Mouse (Mus musculus) spleen, embryonic (tissue): ENCODE measurements around the gene Lrp6.

ENCODE experiments used
- CTCF ChIA-PET: fragments of 350-600 bp; sonication (Branson Sonifier 250); formaldehyde crosslinking; loops from one replicate; lab custom pipeline; 2022; lab: Charles Lee

Lrp6 gene

GRCm38 (mm10) chr6:134535169-134535568 lies 31.6 kb downstream of the Lrp6 start:
- CTCF ChIA-PET, result no interaction called here

DNA sequence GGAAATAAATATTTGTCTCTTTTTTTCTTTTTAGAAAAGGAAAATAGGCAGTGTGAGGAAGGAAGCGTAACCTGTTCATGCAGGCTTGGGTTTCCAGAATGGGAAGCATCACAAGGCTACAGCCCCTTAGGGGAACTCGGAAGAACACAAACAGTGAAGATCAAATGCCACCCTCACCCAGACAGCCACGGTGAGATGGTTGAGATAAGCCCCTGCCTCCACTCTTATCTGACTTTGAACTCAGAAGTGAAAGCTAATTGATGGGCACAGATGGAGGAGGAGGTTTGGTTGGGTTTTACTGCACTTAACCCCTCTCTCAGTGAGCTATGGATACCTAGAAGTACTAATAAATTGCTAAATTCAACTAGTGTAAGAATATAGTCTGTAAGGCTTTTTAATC lies 33.7 kb downstream of the Lrp6 start:
- CTCF ChIA-PET, result no interaction called here

- CTCF ChIA-PET, result no interaction called here
These were observed 34.8 kb downstream of the Lrp6 start for GRCm38 (mm10) chr6:134531950-134532349.

- CTCF ChIA-PET, result no interaction called here
These were observed 37.4 kb downstream of the Lrp6 start for GRCm38 (mm10) chr6:134529340-134529739.

GRCm38 (mm10) chr6:134528396-134528795 lies 38.4 kb downstream of the Lrp6 start:
- CTCF ChIA-PET, result interaction anchor here (0.7 kb wide), 1 partner anchor 484 kb away, joined by 4 read pairs; no protein-coding TSS in a partner anchor

GRCm38 (mm10) chr6:134527596-134528128 lies 39.1 kb downstream of the Lrp6 start:
- CTCF ChIA-PET, result no interaction called here

- CTCF ChIA-PET, result no interaction called here
These were observed 39.8 kb downstream of the Lrp6 start for GRCm38 (mm10) chr6:134526821-134527595.

- CTCF ChIA-PET, result no interaction called here
These were observed 40.5 kb downstream of the Lrp6 start for GRCm38 (mm10) chr6:134526275-134526674.

DNA sequence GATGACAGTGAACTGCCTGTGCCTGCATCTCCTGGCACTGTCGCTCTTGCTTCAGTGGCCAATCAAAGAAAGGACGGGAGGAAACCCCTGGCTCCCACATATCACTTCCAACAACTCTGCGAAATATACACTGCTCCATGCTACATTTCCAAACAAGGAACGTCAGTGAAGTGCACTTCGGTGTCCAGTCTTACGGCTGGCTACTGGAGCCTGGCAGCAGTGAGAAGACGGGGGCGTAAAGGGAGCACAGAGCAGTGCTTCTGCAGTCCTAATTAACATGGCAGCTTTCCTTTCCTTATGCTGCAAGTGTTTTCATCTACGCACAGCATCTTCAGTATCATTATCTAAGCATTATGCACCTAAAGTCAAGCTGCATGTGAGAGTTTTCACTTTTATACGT lies 45.4 kb downstream of the Lrp6 start:
- CTCF ChIA-PET, result interaction anchor here (0.5 kb wide), 1 partner anchor 520 kb away, joined by 3 read pairs; no protein-coding TSS in a partner anchor

DNA sequence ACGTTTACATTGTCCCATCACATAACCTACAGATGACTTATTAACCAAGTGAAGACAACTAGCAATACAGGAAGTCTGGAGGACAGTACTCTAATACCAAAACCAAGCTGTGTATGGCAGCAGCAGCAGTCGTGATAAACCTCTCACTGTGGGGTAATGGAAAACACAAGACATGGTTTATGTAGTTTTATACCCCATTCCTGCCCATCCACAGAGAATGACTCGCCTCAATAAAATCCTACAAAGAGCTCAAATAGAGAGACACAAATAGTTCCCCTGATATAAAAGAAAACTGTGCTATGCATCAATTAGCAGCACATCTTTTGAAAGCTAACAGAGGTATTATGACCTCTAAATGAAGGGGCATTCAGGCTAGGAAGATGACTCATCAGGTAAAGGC lies 45.9 kb downstream of the Lrp6 start:
- CTCF ChIA-PET, result interaction anchor here (0.5 kb wide), 1 partner anchor 520 kb away, joined by 3 read pairs; no protein-coding TSS in a partner anchor

GRCm38 (mm10) chr6:134518450-134518849 lies 48.3 kb downstream of the Lrp6 start:
- CTCF ChIA-PET, result no interaction called here

GRCm38 (mm10) chr6:134517141-134517540 lies 49.6 kb downstream of the Lrp6 start:
- CTCF ChIA-PET, result interaction anchor here (0.5 kb wide), 1 partner anchor 230 kb away, joined by 3 read pairs; no protein-coding TSS in a partner anchor

DNA sequence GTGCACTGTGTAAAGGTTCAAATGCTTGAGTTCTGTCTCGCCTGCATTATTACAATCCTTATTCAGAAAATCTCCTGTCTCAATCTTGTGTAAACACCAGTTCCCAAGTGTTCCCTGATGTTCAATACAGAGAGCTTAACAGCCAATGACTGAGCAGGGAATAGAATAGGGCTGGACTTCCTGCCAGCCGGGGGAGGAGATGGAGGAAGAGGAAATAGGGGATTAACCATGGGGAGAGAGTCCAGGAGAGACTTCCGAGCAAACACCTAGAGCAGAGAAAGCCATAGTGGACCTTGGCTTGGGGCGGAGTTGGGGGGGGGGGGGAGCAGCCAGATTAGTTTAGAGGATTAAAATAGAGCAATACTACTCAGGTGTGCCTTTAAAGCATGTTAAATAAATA lies 51.3 kb downstream of the Lrp6 start:
- CTCF ChIA-PET, result no interaction called here

- CTCF ChIA-PET, result no interaction called here
These were observed 52.8 kb downstream of the Lrp6 start for GRCm38 (mm10) chr6:134513896-134514510.

GRCm38 (mm10) chr6:134513011-134513410 lies 53.8 kb downstream of the Lrp6 start:
- CTCF ChIA-PET, result no interaction called here

DNA sequence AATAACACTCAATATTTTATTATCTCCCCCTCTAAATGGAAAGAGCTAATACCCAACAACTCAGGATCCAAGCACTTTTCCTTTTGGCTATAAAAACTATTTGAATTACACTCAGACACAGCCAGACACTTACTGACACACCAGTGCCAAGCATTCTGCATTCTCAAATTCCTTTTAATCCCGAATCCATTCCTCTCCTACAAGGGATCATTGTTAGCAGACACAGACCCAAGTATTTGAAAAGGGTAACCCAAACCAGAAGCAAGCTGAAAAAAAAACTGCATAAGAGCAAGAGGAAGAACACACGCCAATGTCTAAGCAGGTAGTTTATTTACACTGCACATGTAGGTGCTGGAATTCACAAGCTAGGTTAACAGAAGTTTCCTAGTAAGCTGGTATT lies 54.3 kb downstream of the Lrp6 start:
- CTCF ChIA-PET, result no interaction called here

GRCm38 (mm10) chr6:134511118-134511517 lies 55.6 kb downstream of the Lrp6 start:
- CTCF ChIA-PET, result no interaction called here

GRCm38 (mm10) chr6:134510280-134510679 lies 56.5 kb downstream of the Lrp6 start:
- CTCF ChIA-PET, result no interaction called here

DNA sequence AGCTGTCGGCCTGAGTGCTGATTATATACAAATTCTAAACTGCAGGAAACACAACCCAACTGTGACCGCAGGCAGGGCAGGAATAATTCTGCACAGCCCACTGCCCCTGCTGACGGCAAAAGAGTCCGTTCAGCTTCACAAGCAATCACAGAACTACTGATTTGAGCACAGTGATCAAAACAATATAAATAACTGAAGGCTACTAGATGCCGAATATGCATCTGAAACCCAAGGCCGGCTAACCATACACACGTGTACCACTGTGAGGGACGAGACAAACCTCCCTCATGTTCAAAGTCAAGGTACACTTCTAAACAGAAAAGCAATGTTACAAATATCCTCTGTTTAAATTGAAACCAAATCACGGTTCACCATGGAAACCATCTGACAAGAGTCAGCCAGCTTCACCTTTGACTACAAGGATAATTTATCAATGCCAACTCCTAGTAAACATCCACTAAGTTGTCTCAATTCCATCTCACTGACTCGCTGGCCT lies 57.0 kb downstream of the Lrp6 start:
- CTCF ChIA-PET, result no interaction called here

DNA sequence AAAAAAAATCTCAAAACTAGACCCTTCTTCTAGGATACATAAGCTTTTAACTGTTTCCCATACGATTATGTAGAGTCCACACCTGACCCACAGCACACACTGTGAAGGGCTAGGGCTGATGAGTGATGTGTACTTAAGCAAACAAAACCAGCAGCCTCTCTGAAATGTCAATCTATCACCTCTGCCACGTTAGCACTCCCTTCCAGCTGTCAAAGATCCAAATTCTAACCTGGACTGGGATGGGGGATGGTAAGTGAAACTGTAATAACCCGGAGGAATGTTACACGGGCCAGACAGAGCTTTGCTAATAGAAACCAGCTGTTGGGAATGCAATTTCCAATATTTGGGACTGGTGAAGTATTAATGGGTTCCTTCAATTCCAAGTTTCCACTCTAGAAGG lies 61.9 kb downstream of the Lrp6 start:
- CTCF ChIA-PET, result no interaction called here

GRCm38 (mm10) chr6:134502335-134502734 lies 64.4 kb downstream of the Lrp6 start:
- CTCF ChIA-PET, result no interaction called here

DNA sequence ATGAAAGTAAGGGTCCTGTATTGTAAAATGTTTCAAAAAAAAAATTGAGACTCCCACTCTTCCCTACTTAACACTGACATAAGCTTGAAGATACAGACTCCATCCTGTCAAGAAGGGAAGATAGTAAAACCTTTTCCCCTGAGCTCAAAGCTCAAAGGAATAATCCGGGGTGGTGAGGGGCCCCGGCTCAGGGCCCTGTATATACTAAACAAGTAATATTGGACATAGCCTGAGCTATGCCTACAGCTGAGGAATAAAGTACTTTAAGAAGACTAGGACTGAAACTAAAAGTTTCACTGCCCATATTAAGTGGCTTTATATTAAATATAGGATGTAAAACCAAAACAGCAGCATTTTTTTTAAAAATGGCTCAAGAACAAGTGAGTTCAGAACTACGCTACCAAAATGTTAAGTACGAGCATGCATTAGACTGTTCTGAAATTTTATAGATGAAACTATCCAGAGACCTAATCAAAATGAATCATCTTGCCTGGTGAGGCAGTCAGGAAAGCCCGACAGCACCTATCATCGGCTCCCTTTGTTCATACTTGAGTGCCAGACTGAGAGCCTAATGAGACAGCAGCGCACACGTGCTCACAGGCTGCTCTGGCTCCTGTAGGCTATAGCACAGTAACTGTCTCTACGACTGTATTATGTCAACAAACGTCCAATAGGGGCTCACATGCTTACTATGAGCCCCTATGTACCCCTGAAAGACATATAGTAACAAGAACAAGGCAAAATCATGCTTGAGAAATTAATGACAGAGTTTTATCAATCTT lies 66.2 kb downstream of the Lrp6 start:
- CTCF ChIA-PET, result no interaction called here
